Comparison of ENCODE assay signal across 10 mouse cellular contexts in the genomic region with DNA sequence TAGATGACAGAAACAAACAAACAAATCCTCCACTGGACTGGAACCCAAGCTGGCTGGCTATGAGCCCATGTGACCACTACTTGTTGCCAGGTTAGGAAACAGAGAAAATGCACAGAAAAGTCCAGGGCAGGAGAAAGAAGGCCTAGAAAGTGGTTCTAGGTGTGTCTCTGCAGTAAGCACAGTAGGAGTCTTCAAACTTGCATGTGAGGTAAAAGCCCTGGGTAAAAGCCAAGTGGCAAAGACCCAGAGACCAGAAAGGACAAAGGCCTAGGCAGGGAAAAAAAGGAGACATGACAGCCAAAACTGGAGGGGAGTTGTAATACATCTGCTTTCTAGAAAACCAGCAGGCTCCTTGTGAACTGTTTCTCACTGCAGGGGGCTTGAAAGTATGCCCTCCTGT. TPM values are rescaled to one million over a fixed set of nuclear protein-coding genes. Genes with fewer than 3 reads are reported as not detected.
DNase-seq lines count a peak whose midpoint lies in the region; ATAC-seq and TF ChIP-seq lines count a peak whose summit lies in the region.
"Had no signal": no experiment of that assay in that cellular context is flagged by ENCODE, and none has a peak within 500 bp of the region (broad histone marks: within the 10 kb centered on the region; RNA-seq: fewer than 3 reads in every experiment).

No protein-coding gene starts in this region.

- no peak for ATAC-seq in forebrain, embryonic 15.5 days (replicated peaks)
- no peak for ATAC-seq in forebrain, embryonic 12.5 days (ENCODE audit: low FRiP score)

- peak in 1 of 2 experiments; percentile 15 for DNase-seq in layer of hippocampus, adult 2 months (ENCODE audit: low spot score in 2 of 2)
- DNase-seq in layer of hippocampus, adult 9-11 months, result no peak
- DNase-seq in 3T3-L1 (ENCODE audit: low read depth, low spot score) (peak; percentile 31), adipocyte (ENCODE audit: low spot score) (peak; percentile 80)
- DNase-seq in testis, postnatal 14 days (ENCODE audit: low spot score), result no peak
- DNase-seq: gastrocnemius, adult 2 months had no signal

- H3K27ac ChIP-seq in forebrain, embryonic 15.5 days (replicated peaks), result 0 out of 2 replicates have a peak overlapping the region, but pooled peaks have one; percentile 33
- no peak overlapping the region for H3K27ac ChIP-seq in forebrain, embryonic 12.5 days
- peak overlapping the region; percentile 28; the same call in 1 of the 2 replicates for H3K27ac ChIP-seq in layer of hippocampus, adult 2 months
- H3K27ac ChIP-seq: gastrocnemius, adult 2 months; limb, embryonic 15.5 days had no signal

- H3K27me3 ChIP-seq in forebrain, embryonic 15.5 days, result no peaks in the 10 kb centered on the region
- no peaks in the 10 kb centered on the region for H3K27me3 ChIP-seq in forebrain, embryonic 12.5 days
- H3K27me3 ChIP-seq: limb, embryonic 15.5 days; megakaryocyte, embryonic 14.5 days had no signal

- no peak for TF ChIP-seq CTCF in layer of hippocampus, adult 2 months (conservative IDR thresholded peaks at IDR 0.05)

- 0 out of 2 replicates have a peak, but pooled peaks cover 5% of the 10 kb centered on the region for H3K4me1 ChIP-seq in forebrain, embryonic 15.5 days
- no peaks in the 10 kb centered on the region for H3K4me1 ChIP-seq in forebrain, embryonic 12.5 days
- H3K4me1 ChIP-seq: limb, embryonic 15.5 days had no signal

- no peak overlapping the region for H3K4me3 ChIP-seq in forebrain, embryonic 15.5 days
- no peak overlapping the region for H3K4me3 ChIP-seq in forebrain, embryonic 12.5 days (replicated peaks)
- H3K4me3 ChIP-seq in layer of hippocampus, adult 2 months, result no peak overlapping the region
- H3K4me3 ChIP-seq: gastrocnemius, adult 2 months; limb, embryonic 15.5 days; megakaryocyte, embryonic 14.5 days had no signal

- no peaks in the 10 kb centered on the region for H3K9me3 ChIP-seq in forebrain, embryonic 15.5 days
- H3K9me3 ChIP-seq in forebrain, embryonic 12.5 days, result no peaks in the 10 kb centered on the region
- H3K9me3 ChIP-seq: limb, embryonic 15.5 days; megakaryocyte, embryonic 14.5 days had no signal

- H3K36me3 ChIP-seq in forebrain, embryonic 15.5 days, result no peaks in the 10 kb centered on the region
- peaks cover 27% of the 10 kb centered on the region for H3K36me3 ChIP-seq in forebrain, embryonic 12.5 days (replicated peaks)

- H3K4me2 ChIP-seq in forebrain, embryonic 15.5 days (replicated peaks), result no peak overlapping the region
- H3K4me2 ChIP-seq in forebrain, embryonic 12.5 days, result no peak overlapping the region
- H3K4me2 ChIP-seq: limb, embryonic 15.5 days had no signal

- no peak overlapping the region for H3K9ac ChIP-seq in forebrain, embryonic 15.5 days (replicated peaks)
- no peak overlapping the region for H3K9ac ChIP-seq in forebrain, embryonic 12.5 days
- H3K9ac ChIP-seq: limb, embryonic 15.5 days had no signal

RNA-seq across cellular contexts. Expression of gene Traf6, which starts 52.7 kb away (rescaled TPM):
- polyA plus RNA-seq in forebrain, embryonic 15.5 days (2015; fragmentation: Nextera tagmentation; extraction: Ambion mirVana), result 10.3 and 11.2 TPM in 2 replicates
- 18.9 and 19.6 TPM in 2 replicates for polyA plus RNA-seq in forebrain, embryonic 12.5 days (2016; fragmentation: Nextera tagmentation; extraction: Ambion mirVana)
- total RNA-seq in layer of hippocampus, adult 2 months (2021), result 10 to 100 TPM; 14.1 to 16.8 TPM

Comparison
In these comparisons a context has a peak if more than half of its experiments do, and no peak if none do; other contexts are left out.
1. DNase-seq: peak in 3T3-L1 (single experiment) and adipocyte (single experiment); none in layer of hippocampus, adult 9-11 months (single experiment) and testis, postnatal 14 days (single experiment).